ENCODE assay signal across 21 mouse cellular contexts in genomic region chr7:44372678-44373077, GRCm38 (mm10). TPM values are rescaled to one million over a fixed set of nuclear protein-coding genes. Genes with fewer than 3 reads are reported as not detected.
DNase-seq lines count a peak whose midpoint lies in the region; ATAC-seq lines count a peak whose summit lies in the region.
"Had no signal": no experiment of that assay in that cellular context is flagged by ENCODE, and none has a peak within 500 bp of the region (broad histone marks: within the 10 kb centered on the region; RNA-seq: fewer than 3 reads in every experiment).

No protein-coding gene starts in this region.

- peak overlapping the region; percentile 85; the same call in 1 of the 2 replicates for H3K4me2 ChIP-seq in kidney, embryonic 15.5 days
- H3K4me2 ChIP-seq in kidney, embryonic 14.5 days (replicated peaks; ENCODE audit: low read depth, low read length): no peak overlapping the region

- H3K27me3 ChIP-seq in kidney, embryonic 15.5 days: no peaks in the 10 kb centered on the region
- H3K27me3 ChIP-seq in kidney, embryonic 14.5 days (ENCODE audit: control insufficient read depth, insufficient read depth, low read length): no peaks in the 10 kb centered on the region
- H3K27me3 ChIP-seq: embryonic facial prominence, embryonic 12.5 days; forebrain, embryonic 13.5 days; Patski had no signal

- H3K36me3 ChIP-seq in kidney, embryonic 15.5 days: no peaks in the 10 kb centered on the region
- no peaks in the 10 kb centered on the region for H3K36me3 ChIP-seq in kidney, embryonic 14.5 days (ENCODE audit: control insufficient read depth, insufficient read depth, low read length)
- H3K36me3 ChIP-seq: embryonic facial prominence, embryonic 10.5 days; embryonic facial prominence, embryonic 12.5 days; forebrain, embryonic 15.5 days; G1E had no signal

- ATAC-seq in kidney, embryonic 15.5 days (replicated peaks; ENCODE audit: low FRiP score): no peak
- ATAC-seq in kidney, embryonic 14.5 days (ENCODE audit: low FRiP score, low TSS enrichment): no peak
- ATAC-seq: activated CD4-positive, CD25-positive, alpha-beta regulatory T cell, adult 4 months; Patski had no signal

- no peak overlapping the region for H3K27ac ChIP-seq in kidney, embryonic 15.5 days
- no peak overlapping the region for H3K27ac ChIP-seq in kidney, embryonic 14.5 days (ENCODE audit: low read depth, low read length)
- H3K27ac ChIP-seq: embryonic facial prominence, embryonic 12.5 days; forebrain, embryonic 13.5 days; forebrain, embryonic 15.5 days had no signal

- H3K9ac ChIP-seq in kidney, embryonic 15.5 days: no peak overlapping the region
- no peak overlapping the region for H3K9ac ChIP-seq in kidney, embryonic 14.5 days (ENCODE audit: low read depth, low read length)

- H3K9me3 ChIP-seq in kidney, embryonic 15.5 days (replicated peaks): no peaks in the 10 kb centered on the region
- H3K9me3 ChIP-seq in kidney, embryonic 14.5 days (ENCODE audit: control insufficient read depth, low read length): no peaks in the 10 kb centered on the region
- H3K9me3 ChIP-seq: embryonic facial prominence, embryonic 10.5 days; embryonic facial prominence, embryonic 12.5 days; forebrain, embryonic 13.5 days; forebrain, embryonic 15.5 days; G1E had no signal

- peak; percentile 55 for DNase-seq in cerebellum, adult 9-10 months
- DNase-seq in cerebellum, adult 11-12 months: no peak
- DNase-seq in testis, postnatal 10 days (ENCODE audit: low spot score): peak; percentile 33
- DNase-seq: adrenal gland, adult 8-10 months; adrenal gland, postnatal 14 days; adrenal gland, postnatal 36 days; B cell, adult 2 months; cerebellum, adult 18-20 months; cerebellum, adult 8-10 months; cerebellum, postnatal 14 days; forebrain, postnatal 0 days had no signal

- WGBS in kidney, embryonic 15.5 days: 93% methylated on average over 8 of the region's 8 CpGs
- WGBS in kidney, embryonic 14.5 days: 90% methylated on average over 8 of the region's 8 CpGs

- H3K4me3 ChIP-seq in kidney, embryonic 15.5 days (replicated peaks): no peak overlapping the region
- no peak overlapping the region for H3K4me3 ChIP-seq in kidney, embryonic 14.5 days (ENCODE audit: low read length)

- peaks cover 15% of the 10 kb centered on the region for H3K4me1 ChIP-seq in kidney, embryonic 15.5 days
- peaks cover 5% of the 10 kb centered on the region; the same call in 1 of the 2 replicates for H3K4me1 ChIP-seq in kidney, embryonic 14.5 days (ENCODE audit: control insufficient read depth, insufficient read depth, low read length)

RNA-seq across cellular contexts. Expression of gene Syt3, which starts 11.2 kb away (rescaled TPM):
- polyA plus RNA-seq in kidney, embryonic 15.5 days (2015; fragmentation: Nextera tagmentation; extraction: Ambion mirVana): 2.4 and 2.5 TPM in 2 replicates
- polyA plus RNA-seq in kidney, embryonic 14.5 days (2014; fragmentation: Nextera tagmentation; extraction: Ambion mirVana): 1.4 and 2.3 TPM in 2 replicates
- polyA plus RNA-seq: activated CD4-positive, CD25-positive, alpha-beta regulatory T cell, adult 4 months; CD4-positive, CD25-positive, alpha-beta regulatory T cell, adult 4 months had no signal

RNA-seq across cellular contexts. Expression of gene 1700008O03Rik, which starts 12.9 kb away (rescaled TPM):
- 1.1 TPM in 2 replicates for polyA plus RNA-seq in kidney, embryonic 15.5 days (2015; fragmentation: Nextera tagmentation; extraction: Ambion mirVana)
- 1.0 and 1.5 TPM in 2 replicates for polyA plus RNA-seq in kidney, embryonic 14.5 days (2014; fragmentation: Nextera tagmentation; extraction: Ambion mirVana)
- polyA plus RNA-seq: CD4-positive, CD25-positive, alpha-beta regulatory T cell, adult 4 months had no signal

RNA-seq across cellular contexts. Expression of gene Lrrc4b, which starts 56.1 kb away (rescaled TPM):
- polyA plus RNA-seq in kidney, embryonic 15.5 days (2015; fragmentation: Nextera tagmentation; extraction: Ambion mirVana): 0.36 and 0.44 TPM in 2 replicates
- 0.50 and 0.70 TPM in 2 replicates for polyA plus RNA-seq in kidney, embryonic 14.5 days (2014; fragmentation: Nextera tagmentation; extraction: Ambion mirVana)
- polyA plus RNA-seq: activated CD4-positive, CD25-positive, alpha-beta regulatory T cell, adult 4 months; CD4-positive, CD25-positive, alpha-beta regulatory T cell, adult 4 months; G1E had no signal
